ENCODE assay signal across 8 mouse cellular contexts in genomic region chr14:118551061-118551724, GRCm38 (mm10).
DNase-seq lines count a peak whose midpoint lies in the region; ATAC-seq lines count a peak whose summit lies in the region.

No protein-coding gene starts in this region.

- no peaks in the 10 kb centered on the region for H3K9me3 ChIP-seq in heart, embryonic 13.5 days
- H3K9me3 ChIP-seq in limb, embryonic 10.5 days (replicated peaks), result no peaks in the 10 kb centered on the region
- H3K9me3 ChIP-seq in midbrain, embryonic 13.5 days, result no peaks in the 10 kb centered on the region

- ATAC-seq in heart, embryonic 13.5 days (ENCODE audit: extremely low read depth, insufficient number of reproducible peaks, low FRiP score, low TSS enrichment), result no peak
- peak; percentile 30; the same call in 1 of the 2 replicates for ATAC-seq in erythroblast, adult 5-6 weeks (replicated peaks; ENCODE audit: low FRiP score, poor library complexity, severe bottlenecking)
- ATAC-seq in midbrain, embryonic 13.5 days, result peak; percentile 55
- ATAC-seq in erythroid progenitor cell, adult 5-6 weeks (replicated peaks; ENCODE audit: low FRiP score, poor library complexity, severe bottlenecking), result no peak

- 0 out of 2 replicates have a peak overlapping the region, but pooled peaks have one; percentile 15 for H3K27ac ChIP-seq in heart, embryonic 13.5 days (replicated peaks)
- peak overlapping the region; percentile 46 for H3K27ac ChIP-seq in limb, embryonic 10.5 days
- H3K27ac ChIP-seq in midbrain, embryonic 13.5 days, result peak overlapping the region; percentile 40

- peak overlapping the region; percentile 44 for H3K4me3 ChIP-seq in heart, embryonic 13.5 days
- H3K4me3 ChIP-seq in limb, embryonic 10.5 days, result peak overlapping the region; percentile 38
- H3K4me3 ChIP-seq in midbrain, embryonic 13.5 days (replicated peaks), result peak overlapping the region; percentile 27

- no peaks in the 10 kb centered on the region for H3K36me3 ChIP-seq in heart, embryonic 13.5 days
- no peaks in the 10 kb centered on the region for H3K36me3 ChIP-seq in limb, embryonic 10.5 days
- H3K36me3 ChIP-seq in midbrain, embryonic 13.5 days, result no peaks in the 10 kb centered on the region

- H3K4me1 ChIP-seq in heart, embryonic 13.5 days, result peaks cover 13% of the 10 kb centered on the region
- peaks cover 13% of the 10 kb centered on the region for H3K4me1 ChIP-seq in limb, embryonic 10.5 days
- peaks cover 30% of the 10 kb centered on the region for H3K4me1 ChIP-seq in midbrain, embryonic 13.5 days (replicated peaks)

- WGBS in heart, embryonic 13.5 days, result 22% methylated on average over 18 of the region's 18 CpGs
- 38% methylated on average over 18 of the region's 18 CpGs for WGBS in limb, embryonic 10.5 days
- 15% methylated on average over 18 of the region's 18 CpGs for WGBS in midbrain, embryonic 13.5 days

- DNase-seq in heart, adult 8-10 months (ENCODE audit: low spot score), result no peak
- no peak for DNase-seq in limb, embryonic 10.5 days (ENCODE audit: low spot score)
- no peak for DNase-seq in cerebellum, adult 18-20 months
- no peak for DNase-seq in cerebellum, adult 9-11 months

- peak overlapping the region; percentile 74 for H3K4me2 ChIP-seq in heart, embryonic 13.5 days
- peak overlapping the region; percentile 49 for H3K4me2 ChIP-seq in midbrain, embryonic 13.5 days (replicated peaks)

- 0 out of 2 replicates have a peak, but pooled peaks cover 6% of the 10 kb centered on the region for H3K27me3 ChIP-seq in heart, embryonic 13.5 days (replicated peaks)
- no peaks in the 10 kb centered on the region for H3K27me3 ChIP-seq in limb, embryonic 10.5 days (ENCODE audit: low read depth, poor library complexity, severe bottlenecking)
- H3K27me3 ChIP-seq in midbrain, embryonic 13.5 days, result peaks cover 22% of the 10 kb centered on the region

- peak overlapping the region; percentile 70 for H3K9ac ChIP-seq in heart, embryonic 13.5 days
- H3K9ac ChIP-seq in midbrain, embryonic 13.5 days (replicated peaks), result peak overlapping the region; percentile 14; the same call in 1 of the 2 replicates

Comparison
In these comparisons a context has a peak if more than half of its experiments do, and no peak if none do; other contexts are left out.
1. ATAC-seq: peak in erythroblast, adult 5-6 weeks (single experiment) and midbrain, embryonic 13.5 days (single experiment); none in heart, embryonic 13.5 days (single experiment) and erythroid progenitor cell, adult 5-6 weeks (single experiment).
2. Peak in every context shown above with its lines, with median percentiles within 50 percentile points of each other: H3K27ac ChIP-seq and H3K4me3 ChIP-seq.